Mouse (Mus musculus) neural tube, embryonic 15.5 days (tissue): Measurements from ENCODE around the gene Cd9. TPM values are rescaled to one million over a fixed set of nuclear protein-coding genes. Genes with fewer than 3 reads are reported as not detected.

Experiments
- ATAC-seq: fragments of 200-750 bp; cut with Nextera tagmentation; 2 replicates; pipeline ENCODE4 v1.8.0; 2017; ENCODE audit warnings: mild to moderate bottlenecking, moderate TSS enrichment, moderate library complexity; ENCODE audit not compliant: low FRiP score
- H3K27ac ChIP-seq: fragments of 300-500 bp; sonication (generic); replicated peaks from 2 replicates; pipeline ENCODE4 v1.5.1; 2015; ENCODE audit warnings: mild to moderate bottlenecking, inconsistent platforms
- H3K27me3 ChIP-seq: fragments of 300-500 bp; sonication (generic); replicated peaks from 2 replicates; pipeline ENCODE4 v1.6.1; 2015; ENCODE audit warnings: inconsistent platforms
- H3K36me3 ChIP-seq: fragments of 300-500 bp; sonication (generic); 2 replicates; pipeline ENCODE4 v1.6.1; 2015; ENCODE audit warnings: inconsistent platforms
- H3K4me1 ChIP-seq: fragments of 300-500 bp; sonication (generic); 2 replicates; pipeline ENCODE4 v1.6.1; 2015; ENCODE audit warnings: inconsistent platforms
- H3K4me2 ChIP-seq: fragments of 300-500 bp; sonication (generic); 2 replicates; pipeline ENCODE4 v1.6.1; 2015; ENCODE audit warnings: inconsistent platforms, mild to moderate bottlenecking, moderate library complexity
- H3K4me3 ChIP-seq: fragments of 300-500 bp; sonication (generic); replicated peaks from 2 replicates; pipeline ENCODE4 v1.5.1; 2015; ENCODE audit warnings: mild to moderate bottlenecking, inconsistent platforms
- H3K9ac ChIP-seq: fragments of 300-500 bp; sonication (generic); replicated peaks from 2 replicates; pipeline ENCODE4 v1.6.1; 2015; ENCODE audit warnings: mild to moderate bottlenecking, inconsistent platforms
- H3K9me3 ChIP-seq: fragments of 300-500 bp; sonication (generic); replicated peaks from 2 replicates; pipeline ENCODE4 v1.6.1; 2016; ENCODE audit warnings: inconsistent platforms
- WGBS: fragments of 180-500 bp; shearing (Covaris S2); methylation state at CpG from one replicate; pipeline ENCODE4 v1.1.7; 2015; ENCODE audit warnings: mixed read lengths; 5-methylcytosine and 5-hydroxymethylcytosine counted together
- polyA plus RNA-seq: library from polyadenylated mRNA; unstranded; fragments of >200 nt; fragmentation: Nextera tagmentation; extraction: Ambion mirVana; gene quantifications from 2 replicates; pipeline ENCODE4 v1.2.1, GENCODE M21; 2015

Gene Cd9
- polyA plus RNA-seq, 1 experiment from 2014 or later, result 112 TPM

DNA sequence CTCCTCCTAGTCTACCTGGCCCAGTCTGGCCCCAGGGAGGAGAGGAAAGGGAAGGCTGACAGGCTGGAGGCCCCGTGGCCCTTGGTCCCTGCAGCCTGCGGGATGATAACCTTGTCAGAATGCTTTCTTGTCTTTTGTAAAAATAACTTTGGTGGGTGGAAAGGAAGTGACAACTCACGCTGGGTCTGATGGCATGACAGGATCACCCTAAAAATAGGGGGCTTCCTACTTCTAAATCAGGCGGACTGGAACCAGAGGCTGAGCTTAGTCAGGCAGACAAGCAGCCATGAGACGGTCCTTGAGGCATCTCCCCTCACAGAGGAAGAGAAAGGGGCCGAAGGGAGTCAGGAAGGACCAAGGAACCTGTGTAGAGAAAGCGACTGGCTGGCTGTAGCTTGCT is 23.3 kb downstream of the Cd9 start:
- H3K27ac ChIP-seq, result no peak overlapping the region
- H3K9ac ChIP-seq, result no peak overlapping the region
- no peaks in the 10 kb centered on the region for H3K36me3 ChIP-seq
- peaks cover 33% of the 10 kb centered on the region for H3K4me1 ChIP-seq
- H3K9me3 ChIP-seq, result no peaks in the 10 kb centered on the region
- WGBS, result 92% methylated on average over 7 of the region's 7 CpGs
- no peak for ATAC-seq
- no peaks in the 10 kb centered on the region for H3K27me3 ChIP-seq
- no peak overlapping the region for H3K4me3 ChIP-seq
- H3K4me2 ChIP-seq, result no peak overlapping the region

GRCm38 (mm10) chr6:125470616-125471015 is 24.0 kb downstream of the Cd9 start:
- Histone ChIP-seq H3K36me3 (no peaks in the 10 kb centered on the region), H3K4me2 (no peak overlapping the region), H3K9me3 (no peaks in the 10 kb centered on the region), H3K9ac (no peak overlapping the region), H3K27ac (no peak overlapping the region), H3K4me3 (no peak overlapping the region), H3K4me1 (peaks cover 29% of the 10 kb centered on the region), H3K27me3 (no peaks in the 10 kb centered on the region)
- no peak for ATAC-seq
- WGBS, result 93% methylated on average over 5 of the region's 5 CpGs

GRCm38 (mm10) chr6:125469222-125469621 is 25.4 kb downstream of the Cd9 start:
- no peak for ATAC-seq
- Histone ChIP-seq H3K27ac (no peak overlapping the region), H3K27me3 (no peaks in the 10 kb centered on the region), H3K4me3 (no peak overlapping the region), H3K36me3 (no peaks in the 10 kb centered on the region), H3K4me1 (peaks cover 19% of the 10 kb centered on the region), H3K9me3 (no peaks in the 10 kb centered on the region), H3K4me2 (no peak overlapping the region), H3K9ac (no peak overlapping the region)
- 72% methylated on average over 4 of the region's 4 CpGs for WGBS

DNA sequence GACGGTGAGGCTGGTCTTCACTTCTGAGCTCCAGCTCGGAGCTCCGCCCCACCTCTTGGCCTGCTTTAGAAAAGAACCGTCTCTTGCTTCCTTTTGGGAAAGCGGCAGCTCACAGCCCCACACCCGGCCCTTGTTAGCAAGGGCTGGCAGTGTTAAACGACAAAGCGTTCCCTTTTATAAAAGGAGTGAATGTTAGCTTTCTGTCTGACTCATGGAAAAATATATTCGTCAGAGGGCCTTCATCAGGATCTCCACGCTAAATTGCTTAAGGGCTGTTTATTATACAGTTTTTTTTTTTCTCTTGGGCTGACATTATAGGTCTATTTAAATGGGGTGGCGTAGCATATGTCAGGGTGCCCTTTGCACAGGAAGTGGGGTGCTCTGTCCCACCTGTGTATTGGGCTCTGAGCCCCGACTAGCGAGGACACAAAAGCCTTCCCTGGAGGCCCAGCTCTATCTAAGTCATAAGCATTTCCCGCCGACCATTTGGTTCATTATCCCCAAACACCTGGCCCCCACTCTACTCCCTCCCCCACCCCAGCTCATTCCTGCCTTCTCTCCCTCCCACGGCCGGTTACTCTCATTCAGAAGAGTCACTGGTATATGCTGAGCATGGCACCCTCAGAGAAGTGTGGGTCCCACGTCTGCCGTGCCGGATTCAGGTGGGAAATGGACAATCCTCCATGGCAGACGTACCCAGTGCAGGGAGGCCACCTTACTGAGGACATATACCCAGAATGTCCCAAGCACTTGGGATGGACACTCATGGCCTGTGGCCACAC is 26.2 kb downstream of the Cd9 start:
- H3K9me3 ChIP-seq, result no peaks in the 10 kb centered on the region
- no peak overlapping the region for H3K4me3 ChIP-seq
- no peak overlapping the region for H3K4me2 ChIP-seq
- no peak for ATAC-seq
- 51% methylated on average over 21 of the region's 21 CpGs for WGBS
- H3K27me3 ChIP-seq, result no peaks in the 10 kb centered on the region
- no peaks in the 10 kb centered on the region for H3K36me3 ChIP-seq
- no peak overlapping the region for H3K9ac ChIP-seq
- peaks cover 19% of the 10 kb centered on the region for H3K4me1 ChIP-seq
- H3K27ac ChIP-seq, result no peak overlapping the region; the same call in 1 of the 2 replicates

GRCm38 (mm10) chr6:125467301-125467715 is 27.3 kb downstream of the Cd9 start:
- Histone ChIP-seq H3K36me3 (no peaks in the 10 kb centered on the region), H3K4me3 (no peak overlapping the region), H3K27ac (peak overlapping the region; percentile 45), H3K4me1 (peaks cover 19% of the 10 kb centered on the region), H3K27me3 (no peaks in the 10 kb centered on the region), H3K9me3 (no peaks in the 10 kb centered on the region), H3K9ac (no peak overlapping the region), H3K4me2 (no peak overlapping the region)
- 41% methylated on average over 16 of the region's 16 CpGs for WGBS
- ATAC-seq, result peak; percentile 78

- H3K4me2 ChIP-seq, result no peak overlapping the region
- no peak overlapping the region for H3K27ac ChIP-seq
- no peak for ATAC-seq
- no peak overlapping the region for H3K9ac ChIP-seq
- WGBS, result 88% methylated on average over 7 of the region's 7 CpGs
- H3K36me3 ChIP-seq, result no peaks in the 10 kb centered on the region
- H3K9me3 ChIP-seq, result no peaks in the 10 kb centered on the region
- peaks cover 3% of the 10 kb centered on the region for H3K4me1 ChIP-seq
- no peak overlapping the region for H3K4me3 ChIP-seq
- H3K27me3 ChIP-seq, result no peaks in the 10 kb centered on the region
These were observed 32.3 kb downstream of the Cd9 start for GRCm38 (mm10) chr6:125462312-125462711.

GRCm38 (mm10) chr6:125461788-125462187 is 32.8 kb downstream of the Cd9 start:
- no peaks in the 10 kb centered on the region for H3K27me3 ChIP-seq
- no peak for ATAC-seq
- no peaks in the 10 kb centered on the region for H3K9me3 ChIP-seq
- no peak overlapping the region for H3K27ac ChIP-seq
- H3K4me3 ChIP-seq, result no peak overlapping the region
- 84% methylated on average over 8 of the region's 8 CpGs for WGBS
- no peak overlapping the region for H3K4me2 ChIP-seq
- no peaks in the 10 kb centered on the region for H3K36me3 ChIP-seq
- H3K9ac ChIP-seq, result no peak overlapping the region
- no peaks in the 10 kb centered on the region for H3K4me1 ChIP-seq

DNA sequence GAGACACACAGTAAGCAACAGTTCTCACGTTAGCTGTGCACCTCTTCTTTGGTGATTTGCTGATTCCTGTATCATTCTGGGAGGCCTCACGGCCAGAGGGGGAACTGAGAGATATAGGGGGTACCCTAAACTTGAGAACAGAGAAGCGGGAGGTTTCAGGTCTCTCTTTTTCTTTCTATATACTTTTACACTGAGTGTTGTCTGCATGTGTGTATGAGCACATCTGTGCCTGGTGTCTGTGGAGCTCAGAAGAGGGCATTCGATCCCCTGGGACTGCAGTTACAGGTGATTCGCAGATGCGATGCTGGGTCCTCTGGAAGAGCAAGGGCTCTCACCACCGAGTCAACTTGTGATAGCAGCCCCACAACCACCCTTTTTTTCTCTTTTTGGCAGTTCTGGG is 33.3 kb downstream of the Cd9 start:
- no peaks in the 10 kb centered on the region for H3K27me3 ChIP-seq
- H3K4me1 ChIP-seq, result 0 out of 2 replicates have a peak, but pooled peaks cover under 1% of the 10 kb centered on the region
- H3K9me3 ChIP-seq, result no peaks in the 10 kb centered on the region
- no peak overlapping the region for H3K27ac ChIP-seq
- H3K4me2 ChIP-seq, result no peak overlapping the region
- no peak overlapping the region for H3K4me3 ChIP-seq
- WGBS, result 92% methylated on average over 7 of the region's 7 CpGs
- H3K9ac ChIP-seq, result no peak overlapping the region
- H3K36me3 ChIP-seq, result no peaks in the 10 kb centered on the region
- no peak for ATAC-seq

- H3K4me1 ChIP-seq, result peaks cover 6% of the 10 kb centered on the region; the same call in 1 of the 2 replicates
- 92% methylated on average over 11 of the region's 11 CpGs for WGBS
These were observed 34.0 kb downstream of the Cd9 start for GRCm38 (mm10) chr6:125460589-125460988.

GRCm38 (mm10) chr6:125459903-125460302 is 34.7 kb downstream of the Cd9 start:
- Histone ChIP-seq H3K9me3 (no peaks in the 10 kb centered on the region), H3K9ac (no peak overlapping the region), H3K36me3 (no peaks in the 10 kb centered on the region), H3K4me2 (no peak overlapping the region), H3K4me3 (no peak overlapping the region), H3K27me3 (no peaks in the 10 kb centered on the region), H3K4me1 (peaks cover 6% of the 10 kb centered on the region; the same call in 1 of the 2 replicates), H3K27ac (no peak overlapping the region)
- ATAC-seq, result no peak
- 94% methylated on average over 5 of the region's 5 CpGs for WGBS

More at GRCm38 (mm10) chr6:125460589-125460988, 34.0 kb downstream of the Cd9 start:
- Histone ChIP-seq H3K9ac (no peak overlapping the region), H3K27ac (no peak overlapping the region), H3K27me3 (no peaks in the 10 kb centered on the region), H3K4me2 (no peak overlapping the region), H3K36me3 (no peaks in the 10 kb centered on the region), H3K4me3 (no peak overlapping the region), H3K9me3 (no peaks in the 10 kb centered on the region)
- no peak for ATAC-seq

- Histone ChIP-seq H3K27me3 (no peaks in the 10 kb centered on the region), H3K4me1 (peaks cover 6% of the 10 kb centered on the region; the same call in 1 of the 2 replicates), H3K9ac (no peak overlapping the region), H3K9me3 (no peaks in the 10 kb centered on the region), H3K4me3 (no peak overlapping the region), H3K27ac (no peak overlapping the region), H3K4me2 (no peak overlapping the region), H3K36me3 (no peaks in the 10 kb centered on the region)
- ATAC-seq, result peak; percentile 70; the same call in 1 of the 2 replicates
- 24% methylated on average over 12 of the region's 12 CpGs for WGBS
These were observed 38.6 kb downstream of the Cd9 start for GRCm38 (mm10) chr6:125455806-125456520.

GRCm38 (mm10) chr6:125454731-125455130 is 39.9 kb downstream of the Cd9 start:
- no peak for ATAC-seq
- Histone ChIP-seq H3K9me3 (no peaks in the 10 kb centered on the region), H3K4me3 (no peak overlapping the region), H3K36me3 (no peaks in the 10 kb centered on the region), H3K27ac (no peak overlapping the region), H3K4me1 (peaks cover 6% of the 10 kb centered on the region; the same call in 1 of the 2 replicates), H3K27me3 (no peaks in the 10 kb centered on the region), H3K9ac (no peak overlapping the region), H3K4me2 (no peak overlapping the region)
- WGBS, result 89% methylated on average over 9 of the region's 9 CpGs
